Mouse (Mus musculus) midbrain, embryonic 14.5 days (tissue): ENCODE measurements around the gene Ucma. TPM values are rescaled to one million over a fixed set of nuclear protein-coding genes. Genes with fewer than 3 reads are reported as not detected.

Source experiments
- polyA plus RNA-seq: library from polyadenylated mRNA; unstranded; fragments of >200 nt; fragmentation: Nextera tagmentation; extraction: Ambion mirVana; gene quantifications from 2 replicates; pipeline ENCODE4 v1.2.1, GENCODE M21; 2014

Ucma gene
- polyA plus RNA-seq, 1 experiment from 2014 or later = 0.71 TPM

Other genes with a start within 250 kb of the Ucma start
- 50.9 and 83.9 TPM in 2 replicates for gene Sephs1, start 94.6 kb upstream of the Ucma start, polyA plus RNA-seq
- 63.1 and 64.3 TPM in 2 replicates for gene Phyh, start 57.1 kb upstream of the Ucma start, polyA plus RNA-seq
- gene Mcm10, start 36.7 kb downstream of the Ucma start, polyA plus RNA-seq = 2.8 and 6.5 TPM in 2 replicates
- 12.1 and 13.6 TPM in 2 replicates for gene Optn, start 87.9 kb downstream of the Ucma start, polyA plus RNA-seq
- 5.0 and 7.8 TPM in 2 replicates for gene Ccdc3, start 161.7 kb downstream of the Ucma start, polyA plus RNA-seq